Mouse (Mus musculus) R1 (cell line): Measurements from ENCODE around the gene Kif1a.

Experiments used
- DNase-seq: peaks from one replicate; pipeline ENCODE4 v3.0.0-alpha.2; 2018; ENCODE audit warnings: low read depth, low spot score

Gene Kif1a

DNA sequence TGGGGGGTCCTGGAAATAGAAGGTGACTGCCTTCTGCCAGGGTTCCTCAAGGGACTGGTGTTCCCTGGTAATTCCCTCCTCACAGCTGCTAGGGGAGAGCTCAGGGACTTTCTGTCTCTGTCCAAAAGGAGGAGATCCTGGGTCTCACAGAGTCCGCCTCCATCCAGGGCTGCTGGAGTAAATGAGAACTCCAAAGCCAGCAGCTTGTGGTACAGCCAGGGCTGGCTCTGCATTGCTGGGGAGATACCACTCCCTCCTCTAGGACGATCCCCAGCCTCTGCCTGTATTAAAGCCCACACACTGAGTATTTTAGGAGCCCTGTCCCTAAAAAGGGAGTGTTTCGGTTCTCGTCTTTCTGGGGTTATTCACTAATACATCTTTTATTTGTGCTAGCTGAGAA, 81.1 kb downstream of the Kif1a start:
- no peak for DNase-seq

DNA sequence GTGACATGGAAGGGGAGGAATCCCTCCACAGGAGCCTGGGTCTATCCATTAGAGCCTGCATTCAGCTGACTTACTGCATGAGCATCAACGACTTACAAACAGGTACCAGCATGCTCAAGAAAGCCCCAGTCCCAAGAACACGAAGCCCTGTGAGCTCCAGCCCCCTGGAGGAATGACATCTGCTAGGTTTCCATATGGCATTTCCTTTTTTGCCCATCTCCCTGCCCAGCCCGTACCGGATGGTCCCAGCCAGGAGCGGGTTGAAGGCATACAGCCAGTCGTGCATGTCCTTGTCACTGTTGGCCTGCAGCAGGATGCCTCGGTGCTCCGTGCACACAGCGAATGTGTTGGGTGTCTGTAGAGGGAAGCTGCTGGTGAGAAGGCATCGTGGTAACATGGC, 83.0 kb downstream of the Kif1a start:
- DNase-seq, result no peak

DNA sequence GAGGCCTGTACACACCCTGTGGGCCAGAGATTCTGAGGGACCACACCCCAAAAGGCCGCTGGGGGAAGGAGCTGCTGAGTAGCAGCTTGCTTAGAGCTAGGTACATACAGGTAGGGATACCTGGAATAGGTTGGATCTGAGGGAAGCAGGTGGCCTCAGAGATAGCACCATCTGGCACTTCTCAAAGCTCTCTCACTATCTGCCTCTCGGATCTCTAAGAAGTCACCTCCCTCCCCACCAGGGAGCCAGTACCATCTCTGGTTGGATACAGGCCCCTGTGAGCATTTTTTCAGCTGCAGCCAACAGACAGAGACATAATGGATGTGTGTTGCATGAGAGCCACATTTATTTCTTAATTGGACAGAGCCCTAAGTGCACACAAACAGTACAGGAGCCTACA, 86.6 kb downstream of the Kif1a start:
- DNase-seq, result no peak

DNA sequence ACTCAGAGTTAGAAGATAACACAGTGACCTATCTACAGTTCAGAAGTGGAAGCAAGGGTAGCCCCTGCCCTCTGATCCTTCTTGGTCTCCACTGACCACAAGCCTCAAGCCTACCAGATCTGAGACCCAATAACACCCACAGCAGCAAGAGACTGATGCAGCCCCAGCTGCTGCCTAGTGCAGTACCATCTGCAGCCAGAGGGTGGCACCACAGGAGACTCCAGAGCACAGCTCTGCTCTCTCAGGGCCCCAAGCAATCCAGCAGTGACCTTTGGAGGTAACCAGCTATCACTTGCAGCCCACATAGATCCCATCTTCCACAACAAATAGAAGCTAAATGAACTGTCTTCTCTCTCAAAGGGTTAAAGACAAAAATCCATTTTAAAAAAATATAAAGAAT, 87.3 kb downstream of the Kif1a start:
- DNase-seq, result peak; percentile 60

DNA sequence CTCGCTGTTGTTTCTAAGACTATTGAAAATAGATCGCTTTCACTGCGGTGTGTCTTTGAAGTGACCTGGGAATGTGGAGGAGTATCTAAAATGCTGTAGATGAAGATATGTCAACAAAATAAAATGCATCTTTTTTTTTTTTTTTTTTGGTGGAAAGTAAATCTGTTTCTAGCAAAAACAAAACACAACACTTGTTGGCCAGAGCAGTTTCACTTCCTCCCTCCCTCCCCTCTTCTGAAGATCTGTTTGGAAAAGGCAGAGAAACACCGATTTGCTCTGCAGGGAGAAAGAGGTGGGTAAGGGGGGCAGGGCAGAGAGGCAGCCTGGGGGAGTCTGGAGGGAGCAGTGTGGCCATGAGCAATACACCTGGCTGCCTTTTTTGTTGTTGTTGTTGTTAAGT, 88.4 kb downstream of the Kif1a start:
- no peak for DNase-seq

DNA sequence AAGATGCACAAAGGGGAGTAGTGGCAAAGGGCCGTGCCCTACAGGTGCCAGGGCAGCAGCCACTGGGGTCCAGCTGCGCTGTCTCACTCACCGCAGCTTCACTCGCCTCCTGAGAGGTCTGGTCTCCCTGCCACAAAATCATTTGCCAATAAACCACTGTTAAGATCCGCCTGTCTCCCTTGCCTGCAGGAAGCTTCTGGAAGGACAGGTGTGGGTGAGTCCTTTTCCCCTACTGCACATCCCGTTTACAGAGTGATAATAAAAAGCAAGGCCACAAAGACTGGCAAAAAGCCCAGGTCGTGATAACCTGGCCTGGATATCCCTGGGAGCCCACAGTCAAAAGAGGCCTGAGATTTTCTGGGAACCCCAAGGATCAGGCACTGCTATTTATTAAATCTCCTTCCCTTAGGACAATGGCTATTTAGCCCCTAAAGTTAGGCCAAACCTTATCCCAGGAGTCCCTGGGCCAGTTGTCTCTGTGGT, 89.6 kb downstream of the Kif1a start:
- no peak for DNase-seq

DNA sequence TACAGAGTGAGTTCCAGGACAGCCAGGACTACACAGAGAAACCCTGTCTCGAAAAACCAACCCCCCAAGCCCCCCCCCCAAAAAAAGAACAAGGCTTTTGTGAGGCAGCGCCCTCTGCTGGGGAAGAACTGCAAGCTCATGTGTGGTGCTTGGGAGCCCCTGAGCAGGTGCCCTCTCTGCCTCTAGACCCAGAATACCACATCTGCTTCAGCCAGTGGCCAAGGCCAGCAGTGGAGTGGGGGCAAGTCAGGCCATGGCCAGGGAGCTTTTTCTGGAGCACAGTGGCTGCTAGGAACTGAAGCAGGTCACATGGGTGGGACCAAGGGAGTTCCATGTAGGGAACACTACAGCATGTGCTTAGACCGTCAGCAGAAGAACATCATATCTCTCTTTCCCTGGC, 91.0 kb downstream of the Kif1a start:
- DNase-seq, result peak; percentile 38

DNA sequence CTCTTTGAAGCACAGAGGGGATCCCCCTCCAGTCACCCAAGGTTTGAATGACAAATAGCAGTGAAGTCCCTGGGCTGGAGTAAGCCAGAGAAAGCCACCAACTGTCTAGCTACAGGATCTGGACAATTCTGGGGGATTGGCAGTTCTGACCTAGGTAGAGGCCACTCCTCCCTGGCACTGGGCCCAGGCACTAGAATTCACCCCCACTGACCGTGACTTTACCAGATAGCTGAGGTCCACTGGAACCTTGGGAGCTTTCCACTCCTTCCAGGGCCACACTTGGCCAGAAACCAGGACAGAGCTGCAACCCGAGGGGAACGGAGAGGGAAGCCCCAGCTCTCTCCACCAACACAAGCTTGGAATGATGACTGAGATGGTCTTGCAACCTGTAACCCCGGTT, 92.6 kb downstream of the Kif1a start:
- no peak for DNase-seq

DNA sequence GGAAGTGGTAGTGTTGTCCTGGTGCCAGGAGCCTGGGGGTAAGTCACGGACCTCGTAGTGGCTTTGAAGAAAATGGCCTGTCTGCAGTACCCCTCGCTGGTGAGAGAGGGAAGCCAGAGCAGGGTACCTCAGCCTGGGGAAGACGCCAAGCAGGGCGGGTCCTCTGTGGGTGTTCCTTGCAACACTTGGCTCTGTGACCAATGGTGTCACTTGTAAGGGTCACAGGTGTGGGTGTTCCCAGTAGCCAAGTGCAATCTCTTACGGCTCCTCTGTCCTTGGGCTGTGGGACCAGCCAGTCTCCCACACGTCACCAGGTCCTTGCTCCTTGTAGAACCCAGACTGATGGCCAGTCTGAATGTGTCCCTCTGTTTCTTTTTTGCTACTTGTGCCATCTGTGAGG, 95.7 kb downstream of the Kif1a start, which contains the start of gene Aqp12:
Gene Aqp12 (plus strand): TSS at position 274 of the 400 bp plus-strand sequence.
- no peak for DNase-seq

DNA sequence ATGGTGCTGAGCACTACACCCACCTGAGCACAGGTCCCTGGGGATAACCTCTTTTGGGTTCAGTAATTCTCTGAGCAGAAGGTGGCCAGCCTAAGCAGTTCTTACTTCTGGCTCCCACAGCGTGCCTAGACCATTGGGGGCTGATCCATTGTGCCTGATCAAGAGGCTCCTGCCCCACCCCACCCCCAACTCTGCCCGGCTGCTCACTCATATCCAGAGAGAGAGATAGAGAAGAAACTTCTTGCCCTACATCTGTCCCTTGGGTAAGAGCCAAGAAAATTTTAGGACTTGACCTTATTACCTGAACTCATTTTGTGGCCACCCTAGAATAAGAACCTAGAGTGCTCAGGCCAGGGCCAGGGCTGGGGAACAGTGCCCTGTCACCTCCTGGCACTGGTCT, 108.9 kb downstream of the Kif1a start:
- no peak for DNase-seq

DNA sequence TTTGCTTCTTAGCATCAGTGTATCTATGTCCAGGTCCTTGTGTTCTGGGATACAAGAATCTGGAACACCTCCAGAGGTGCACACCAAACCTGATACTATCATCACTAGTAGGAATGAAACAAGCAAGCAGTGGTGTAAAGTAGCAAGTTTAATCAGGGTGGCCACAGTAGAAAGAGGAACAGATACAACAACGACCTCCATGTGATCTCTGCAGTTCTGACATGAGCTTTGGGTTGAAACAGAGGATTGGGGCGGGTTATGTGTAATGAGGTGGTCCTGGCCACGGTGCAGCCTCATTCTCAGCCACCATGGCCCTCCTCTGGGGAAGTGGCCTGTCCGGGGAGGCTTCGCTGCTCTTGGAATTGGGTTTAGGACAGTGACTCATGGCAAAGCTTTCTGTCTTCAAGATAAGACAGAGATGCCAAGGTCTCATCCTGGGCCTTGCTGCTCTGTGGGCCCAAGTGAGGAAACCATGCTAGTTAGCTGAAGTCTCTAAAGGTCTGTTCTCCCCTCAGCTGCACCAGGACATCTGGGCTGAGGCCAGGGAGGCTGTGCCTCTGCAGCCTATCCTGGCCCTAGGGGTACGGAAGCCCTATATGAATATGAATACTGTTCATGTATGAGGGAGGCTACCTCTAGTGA, 109.4 kb downstream of the Kif1a start:
- no peak for DNase-seq

DNA sequence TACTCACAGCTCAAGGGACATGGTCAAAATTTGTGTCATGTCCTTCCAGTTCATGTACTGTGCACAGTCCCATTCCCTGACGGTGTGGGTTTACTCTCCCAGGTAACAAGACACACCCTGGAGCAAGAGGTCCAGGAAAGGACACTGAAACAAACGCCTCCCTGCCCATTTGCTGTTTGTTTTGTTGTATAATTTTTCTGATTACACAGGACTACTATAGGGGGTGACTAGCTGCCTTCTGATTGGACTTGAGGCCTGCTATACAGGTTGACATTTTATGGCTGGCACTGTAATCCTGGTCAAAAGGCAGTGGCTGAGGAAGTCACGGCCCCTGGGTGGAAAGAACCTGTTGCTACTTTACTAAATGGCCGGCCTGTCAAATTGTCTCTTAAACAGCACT, 111.9 kb downstream of the Kif1a start:
- no peak for DNase-seq

DNA sequence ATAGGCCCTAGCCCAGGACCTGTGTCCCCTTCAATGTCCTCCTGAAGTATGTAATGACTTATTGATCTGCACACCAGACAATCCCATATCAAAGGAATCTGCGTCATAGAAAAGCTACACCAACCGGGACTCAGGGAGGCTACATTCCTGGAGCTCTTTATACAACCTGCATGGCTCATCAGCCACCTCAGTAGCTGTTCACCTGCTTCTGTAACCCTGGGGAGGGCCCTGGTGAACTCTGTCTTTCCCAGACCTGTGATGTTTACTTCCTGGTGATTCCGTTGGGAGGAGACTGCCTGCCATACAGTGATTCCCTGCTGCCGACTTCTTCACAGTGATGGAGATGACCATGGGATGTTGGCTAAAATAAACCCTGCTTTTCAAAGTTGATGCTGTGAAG, 112.9 kb downstream of the Kif1a start:
- no peak for DNase-seq

DNA sequence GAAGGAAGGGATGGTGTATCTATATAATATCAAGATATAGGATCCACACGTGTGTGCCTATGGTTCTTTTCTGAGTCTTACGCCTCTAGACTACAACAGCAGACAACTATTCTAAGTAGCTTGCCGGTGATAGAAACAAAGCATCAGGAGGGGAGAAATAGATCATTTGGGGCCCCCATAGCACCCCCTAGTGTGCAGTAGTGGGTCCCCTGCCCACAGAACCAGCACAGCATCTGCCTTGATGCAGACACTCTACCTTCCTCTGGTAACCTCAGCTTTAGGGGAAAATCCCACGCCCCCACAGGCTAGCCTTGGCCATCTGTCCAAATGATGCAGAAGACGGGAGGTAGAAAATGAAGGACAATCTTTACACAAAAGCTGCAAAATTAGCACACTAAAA, 116.8 kb downstream of the Kif1a start:
- DNase-seq, result no peak

DNA sequence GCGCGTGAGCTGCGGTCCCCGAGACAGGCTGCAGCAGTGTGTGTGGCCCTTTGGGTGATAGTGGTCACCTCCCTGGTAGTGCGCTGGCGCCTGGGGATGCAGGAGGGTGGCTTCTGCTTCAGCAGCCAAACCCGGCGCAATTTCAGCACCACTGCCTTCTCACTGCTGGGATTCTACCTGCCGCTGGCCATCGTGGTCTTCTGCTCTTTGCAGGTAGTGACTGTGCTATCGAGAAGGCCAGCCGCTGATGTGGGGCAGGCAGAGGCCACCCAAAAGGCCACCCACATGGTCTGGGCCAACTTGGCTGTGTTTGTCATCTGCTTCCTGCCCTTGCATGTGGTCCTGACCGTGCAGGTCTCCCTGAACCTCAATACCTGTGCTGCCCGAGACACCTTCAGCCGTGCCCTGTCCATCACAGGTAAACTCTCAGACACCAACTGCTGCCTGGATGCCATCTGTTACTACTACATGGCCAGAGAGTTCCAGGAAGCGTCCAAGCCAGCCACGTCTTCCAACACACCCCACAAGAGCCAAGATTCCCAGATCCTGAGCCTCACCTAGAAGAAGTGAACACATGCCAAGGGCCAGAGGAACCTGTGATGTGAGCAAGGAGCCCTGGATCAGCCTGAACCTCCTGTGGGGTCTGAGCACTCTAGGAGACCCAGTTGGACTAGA, 118.7 kb downstream of the Kif1a start:
- DNase-seq, result no peak

DNA sequence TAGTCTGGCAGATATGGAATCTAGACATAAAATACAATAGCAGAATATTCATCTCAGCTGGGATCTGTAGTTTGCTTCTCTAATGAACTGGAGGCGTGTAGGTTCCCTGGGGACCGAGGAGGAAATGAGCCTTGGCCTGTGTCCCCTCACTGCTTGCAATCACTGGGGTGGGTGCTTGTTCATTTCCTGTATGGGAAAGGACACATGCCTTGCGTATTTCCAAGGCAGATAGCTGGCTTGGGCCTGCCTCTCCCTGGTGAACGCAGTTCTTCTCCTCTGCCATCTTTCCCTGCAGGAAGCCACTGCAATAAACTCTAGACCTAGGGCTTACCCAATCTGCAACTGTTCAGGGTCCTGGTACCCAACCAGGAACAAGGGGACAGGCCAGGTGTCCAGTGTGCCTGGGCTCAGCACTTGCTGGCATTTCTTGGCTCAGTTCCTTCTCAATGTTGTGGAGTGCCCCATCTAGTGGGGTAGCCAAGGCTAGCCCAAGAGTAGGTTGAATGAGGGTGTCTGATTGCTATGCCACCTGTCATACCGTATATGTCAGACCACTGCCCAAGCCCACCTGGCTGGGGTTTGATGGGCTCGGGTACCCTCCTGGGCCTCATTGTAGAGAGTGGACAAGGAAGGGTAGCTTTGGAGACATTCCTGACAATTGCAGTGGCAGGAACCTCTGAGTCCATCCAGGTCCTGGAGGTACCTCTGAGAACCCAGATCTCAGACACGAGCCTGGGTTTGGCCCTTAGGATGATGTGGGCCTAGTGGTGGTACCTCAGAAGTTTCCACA, 120.5 kb downstream of the Kif1a start:
- no peak for DNase-seq

DNA sequence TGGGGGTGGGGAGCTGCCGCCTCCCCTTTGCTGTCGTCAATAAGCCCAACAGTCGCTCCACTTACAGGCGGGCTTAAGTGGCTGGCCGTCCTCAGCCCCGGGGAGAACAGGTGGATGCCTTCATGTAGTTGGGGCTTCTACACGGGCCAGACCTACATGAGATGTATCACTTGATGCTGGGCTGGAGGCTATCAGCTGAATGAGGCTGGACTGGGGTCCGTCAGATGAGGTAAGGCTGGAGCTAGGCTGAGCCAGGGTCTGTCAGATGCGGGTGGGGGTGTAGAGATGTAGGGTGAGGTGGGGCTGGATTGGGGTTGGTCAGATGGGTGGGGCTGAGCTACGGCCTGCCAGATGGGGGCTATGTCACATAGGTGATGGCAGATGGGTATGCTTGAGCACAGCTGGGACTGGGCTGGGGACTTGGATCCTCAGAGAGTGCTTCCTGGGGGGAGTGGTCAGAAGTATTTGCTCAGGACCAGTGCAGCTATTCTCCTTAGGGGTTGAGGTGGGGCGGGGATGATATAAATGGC, 122.6 kb downstream of the Kif1a start:
- no peak for DNase-seq

DNA sequence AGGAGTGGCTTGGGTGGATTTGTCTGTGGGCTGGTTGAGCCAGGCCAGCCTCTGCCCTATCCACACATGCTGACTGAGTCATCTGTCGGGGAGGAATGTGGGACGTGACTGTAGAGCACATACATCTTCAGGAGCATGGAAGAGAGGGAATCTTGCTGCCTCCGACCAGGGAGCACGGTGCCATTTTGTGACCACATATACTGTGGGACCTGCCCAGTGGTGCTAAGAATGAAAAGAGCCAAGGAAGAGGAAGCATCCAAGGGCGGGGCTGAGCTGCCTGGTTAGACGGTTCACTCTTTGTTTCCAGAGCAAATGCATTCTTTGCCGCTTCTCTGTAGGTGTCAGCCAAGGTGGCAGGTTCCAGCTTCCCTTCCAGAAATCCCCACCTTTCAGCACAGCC, 123.1 kb downstream of the Kif1a start:
- peak; percentile 67 for DNase-seq

DNA sequence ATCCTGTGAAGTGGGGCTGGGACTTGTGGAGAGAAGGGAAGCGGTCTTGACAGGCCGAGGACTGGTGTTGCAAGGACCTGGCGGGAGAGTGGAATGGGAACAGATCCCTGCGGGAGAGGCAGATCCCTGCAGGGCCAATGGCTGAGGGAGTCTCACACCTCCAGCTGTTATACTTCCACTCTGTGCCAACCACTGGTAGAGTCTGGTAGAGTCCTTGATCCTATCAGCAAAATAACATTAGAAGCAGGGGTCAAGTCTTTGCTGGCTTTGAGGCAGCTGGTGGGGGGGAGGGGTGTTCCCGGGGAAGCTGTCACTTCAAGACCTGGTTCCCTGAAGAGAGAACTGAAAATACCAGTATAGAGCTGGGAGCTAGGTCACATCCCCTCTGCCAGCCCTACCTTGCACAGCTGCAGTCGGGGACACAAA, 125.6 kb downstream of the Kif1a start:
- no peak for DNase-seq

DNA sequence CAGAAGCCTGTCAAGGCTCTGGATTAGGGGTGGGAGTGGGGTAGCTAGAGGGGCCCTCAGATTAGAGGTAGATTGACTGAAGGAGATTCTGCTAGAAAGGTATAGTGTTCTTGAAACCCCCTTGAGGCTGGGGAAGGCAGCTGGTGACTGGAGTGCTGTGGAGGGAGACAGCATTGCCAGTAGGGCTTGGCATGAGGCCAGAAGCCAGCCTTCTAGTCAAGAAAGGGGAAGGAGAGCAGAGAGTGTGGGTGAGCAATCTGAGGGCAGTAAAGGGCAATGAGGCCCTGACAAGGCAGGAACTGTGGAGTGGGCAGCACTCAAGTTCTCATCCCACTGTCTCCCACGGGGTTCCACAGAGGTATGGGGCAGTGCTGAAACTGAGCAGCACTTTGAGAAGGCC, 128.9 kb downstream of the Kif1a start:
- DNase-seq, result no peak

DNA sequence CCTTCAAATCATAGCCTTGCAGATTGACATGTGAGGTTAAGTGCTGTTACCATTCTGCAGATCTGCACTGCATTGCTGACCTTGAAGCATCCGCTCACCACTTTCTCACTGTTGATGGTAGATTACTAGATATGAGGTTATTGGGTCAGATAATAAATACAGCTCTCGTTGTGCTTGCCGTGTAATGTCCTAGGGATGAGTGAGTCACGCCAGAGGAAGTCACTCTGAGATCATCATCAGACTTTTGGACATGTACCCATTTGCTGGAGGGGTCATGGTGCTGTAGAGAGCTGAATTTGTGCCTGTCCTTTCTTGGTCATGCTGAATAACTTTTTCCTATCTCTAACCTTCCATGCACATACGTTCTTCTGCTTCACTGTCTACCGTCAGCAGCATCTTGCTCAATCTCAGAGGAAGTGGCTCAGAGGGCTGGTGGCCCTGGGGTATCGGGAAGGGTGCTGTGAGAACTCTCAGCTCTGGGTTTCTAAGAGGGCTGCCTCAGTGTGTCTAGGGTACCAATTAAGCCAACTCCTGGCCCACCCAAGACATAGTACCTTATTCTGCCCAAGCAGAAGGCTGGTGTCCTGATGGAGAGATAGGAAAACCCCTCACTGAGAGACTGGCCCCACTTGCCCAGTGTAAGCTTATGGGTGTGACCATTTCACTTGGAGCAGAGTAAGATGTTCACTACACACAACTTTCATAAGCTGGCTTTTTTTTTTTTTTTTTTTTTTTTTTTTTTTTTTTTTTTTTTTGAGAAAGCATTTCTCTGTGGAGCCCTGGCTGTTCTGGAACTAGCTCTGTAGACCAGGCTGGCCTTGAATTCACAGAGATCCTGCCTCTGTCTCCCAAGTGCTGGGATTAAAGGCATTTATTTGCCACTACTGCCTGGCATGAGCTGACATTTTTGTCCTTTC, 129.6 kb downstream of the Kif1a start:
- no peak for DNase-seq
